Mouse (Mus musculus) adrenal gland, postnatal 10 days (tissue): ENCODE measurements around the gene Itga3. TPM values are rescaled to one million over a fixed set of nuclear protein-coding genes. Genes with fewer than 3 reads are reported as not detected.
"Not testable (repeated sequence)": the region's sequence is repeated elsewhere in the genome, so short reads cannot be mapped to it uniquely, and the experiment has no call there.

Source experiments
- DNase-seq: peaks from one replicate; pipeline ENCODE4 v3.0.0; 2021; ENCODE audit warnings: mixed read lengths
- total RNA-seq, 2 experiments: library from RNA; stranded (reverse); gene quantifications; 2 replicates each; pipeline ENCODE4 v1.2.3; 2021

Itga3 gene
- total RNA-seq, 2 experiments from 2014 or later = 22.4 to 26.2 TPM

DNA sequence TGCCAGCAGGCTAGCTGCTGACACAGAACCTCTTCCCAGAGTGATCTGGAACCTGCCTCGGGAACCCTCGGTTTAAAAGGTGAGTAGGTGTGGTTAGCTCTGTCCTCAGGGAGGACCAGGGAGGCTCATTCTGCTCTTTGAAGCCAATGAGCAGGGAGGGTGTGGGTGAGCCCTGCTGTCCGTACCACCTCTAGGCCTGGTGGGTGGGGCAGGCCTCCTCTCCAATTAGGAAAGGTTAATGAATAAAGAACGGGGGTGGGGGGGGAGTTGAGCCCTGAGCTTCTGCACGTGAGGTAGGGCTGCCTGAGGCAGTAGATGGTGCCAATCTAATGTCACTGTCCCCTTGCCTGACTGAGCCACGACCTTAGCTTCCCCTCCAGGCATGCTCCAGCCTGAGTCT lies 43.7 kb downstream of the Itga3 start:
- DNase-seq = no peak

DNA sequence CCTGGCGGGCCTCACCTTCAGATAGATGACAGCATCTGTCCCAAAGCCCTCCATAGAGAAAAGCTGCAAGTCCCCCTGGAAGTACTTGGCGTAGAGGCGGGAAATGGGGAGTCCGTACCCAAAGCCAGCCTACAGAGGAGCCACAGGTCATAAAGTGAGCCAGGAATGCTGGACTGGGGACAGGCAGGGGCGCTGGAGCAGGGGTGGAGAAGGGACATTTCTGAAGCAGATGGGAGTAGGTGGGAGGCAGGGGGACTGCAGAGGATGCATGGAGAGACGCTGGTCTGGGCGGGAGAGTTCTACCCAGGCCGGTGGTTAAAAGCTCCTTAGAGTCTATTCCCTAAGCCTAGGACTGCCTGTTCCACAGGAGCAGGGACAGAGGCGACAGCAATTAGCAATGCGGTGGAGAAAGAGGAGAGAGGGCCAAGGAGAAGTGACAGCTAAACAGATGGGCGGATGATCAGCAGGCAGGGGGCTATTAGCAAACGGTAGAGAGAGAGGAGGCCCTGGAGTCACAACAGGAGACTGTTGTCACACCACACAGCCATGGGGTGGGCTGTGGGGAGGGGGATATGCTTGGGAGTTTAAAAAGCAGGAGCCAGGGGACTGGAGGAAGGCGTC lies 48.6 kb downstream of the Itga3 start:
- DNase-seq = no peak

DNA sequence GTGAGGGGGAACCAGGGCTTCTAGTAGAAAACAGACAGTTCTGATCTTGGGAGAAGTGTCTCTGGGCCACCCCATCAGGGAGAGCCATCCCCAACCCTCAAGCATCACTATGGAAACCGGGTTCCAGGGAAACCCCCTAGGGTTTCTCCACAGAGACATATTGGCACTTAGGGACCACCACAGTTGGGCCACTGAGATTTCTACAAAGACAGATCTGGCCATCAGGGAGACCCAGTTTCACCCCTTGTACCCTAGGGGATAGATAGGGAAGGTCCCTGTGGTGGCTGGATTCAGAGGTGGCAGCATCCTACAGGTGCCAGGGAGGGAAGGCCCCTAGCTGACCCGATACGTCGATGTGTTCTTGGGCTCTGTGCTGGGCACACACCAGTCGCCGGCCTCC lies 49.8 kb downstream of the Itga3 start:
- no peak for DNase-seq

DNA sequence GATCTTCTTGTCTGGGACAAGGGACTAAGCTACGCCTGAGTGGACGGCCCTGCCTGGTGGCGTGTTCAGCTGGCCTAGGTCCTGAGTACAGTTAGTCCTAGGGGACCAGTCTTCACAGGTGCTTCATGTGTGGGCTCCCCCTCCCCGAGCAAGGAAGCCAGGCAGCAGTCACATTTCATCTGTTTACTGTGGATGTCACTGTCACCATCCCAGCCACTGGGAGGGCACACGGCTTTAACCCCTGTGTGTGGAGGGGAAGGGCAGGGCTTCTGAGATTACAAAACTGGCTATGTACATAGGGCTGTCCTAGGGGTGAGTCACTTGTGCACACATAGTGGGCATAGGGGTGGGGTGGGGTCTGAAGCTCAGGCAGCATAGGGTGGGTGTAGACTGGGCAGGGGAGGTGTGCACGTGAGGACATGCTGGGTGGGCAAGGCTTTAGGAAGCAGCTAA lies 50.5 kb downstream of the Itga3 start:
- DNase-seq = no peak

DNA sequence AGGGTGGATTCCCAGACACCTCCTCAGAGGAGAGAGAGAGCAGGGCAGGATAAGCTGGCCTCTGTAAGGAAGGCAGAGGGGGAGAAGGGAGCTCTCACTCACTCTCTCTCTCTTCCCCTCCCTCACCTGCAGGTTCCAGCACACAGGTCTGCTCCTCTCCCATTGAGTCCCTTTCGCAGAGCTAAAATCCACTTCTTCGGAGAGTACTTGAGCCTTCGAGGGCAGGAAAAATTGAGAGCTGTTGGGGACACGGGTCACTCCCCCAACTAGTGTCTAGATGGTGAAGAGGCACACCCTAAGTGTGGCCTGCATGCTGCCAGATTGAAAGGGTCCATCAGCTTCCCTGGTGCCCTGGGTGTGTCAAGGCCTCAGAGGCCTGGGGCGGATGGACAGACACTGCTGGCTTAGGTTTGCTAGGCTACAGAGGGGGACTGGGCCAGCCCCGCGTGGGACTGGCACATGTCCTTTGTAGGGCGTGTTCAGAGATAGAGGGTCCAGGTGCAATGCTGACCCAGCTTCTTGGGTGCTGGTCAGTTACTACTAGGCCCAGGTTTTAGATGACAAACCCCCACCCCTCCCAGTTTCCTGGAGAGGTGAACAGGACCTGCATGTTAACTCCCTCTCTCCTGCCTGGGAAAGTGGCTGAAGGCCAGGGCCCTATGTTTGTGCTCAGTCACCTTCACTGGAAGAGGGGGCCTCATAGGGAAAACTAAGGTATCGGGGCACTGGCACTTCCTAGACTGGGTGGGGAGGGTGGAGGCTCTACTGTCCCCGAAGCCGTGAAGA lies 51.2 kb downstream of the Itga3 start:
- no peak for DNase-seq

DNA sequence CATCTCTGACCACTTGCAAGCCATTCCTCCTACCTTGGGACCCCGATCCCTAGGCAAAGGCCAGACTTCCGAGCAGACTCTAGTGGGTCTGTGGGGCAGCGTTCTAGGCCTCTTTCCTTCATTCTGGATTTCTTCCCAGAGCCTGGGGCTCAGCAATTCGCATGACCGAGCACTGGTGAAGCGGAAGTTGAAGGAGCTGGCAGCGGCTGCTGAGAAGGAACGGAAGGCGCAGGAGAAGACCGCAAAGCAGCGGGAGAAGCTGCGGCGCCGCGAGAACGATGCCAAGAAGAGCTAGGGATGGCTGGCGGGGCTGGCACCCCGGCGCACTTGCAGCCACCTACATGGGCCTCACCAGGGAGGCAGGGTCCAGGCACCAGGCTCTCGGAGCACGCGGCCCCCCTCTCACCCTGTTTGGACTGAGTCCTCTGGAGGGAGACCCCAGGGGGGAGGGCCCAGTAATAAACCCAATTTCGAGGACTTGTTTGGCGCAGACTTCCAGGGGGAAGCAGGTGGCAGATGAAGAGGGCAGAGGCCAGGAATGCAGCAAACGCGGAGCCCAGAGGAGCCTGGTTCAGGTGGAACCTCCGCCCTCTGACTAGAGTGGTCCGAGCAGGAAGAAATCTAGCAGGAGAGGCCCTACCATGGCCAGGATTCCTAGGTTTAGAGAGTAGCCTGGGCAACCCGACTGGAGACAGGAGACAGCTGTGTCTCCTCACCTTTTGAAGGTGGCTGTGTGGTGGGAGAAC lies 52.0 kb downstream of the Itga3 start:
- no peak for DNase-seq

DNA sequence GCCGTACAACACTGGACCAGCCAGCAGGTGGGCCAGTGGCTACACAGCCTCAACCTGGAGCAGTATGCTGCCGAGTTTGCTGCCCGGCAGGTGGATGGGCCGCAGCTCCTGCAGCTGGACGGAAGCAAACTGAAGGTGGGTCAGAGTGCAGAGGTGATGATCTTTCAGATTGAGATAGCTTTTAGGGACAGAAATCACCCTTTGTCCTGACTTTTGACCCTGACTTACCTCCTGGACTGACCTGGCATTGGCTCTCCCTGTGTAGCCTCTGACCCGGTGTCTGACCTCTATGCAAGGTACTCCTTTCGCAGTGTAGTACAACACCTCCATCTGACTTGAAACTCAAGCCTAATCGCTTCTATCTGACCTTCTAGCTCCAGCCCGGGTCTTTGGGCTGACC lies 53.1 kb downstream of the Itga3 start:
- DNase-seq = no peak

DNA sequence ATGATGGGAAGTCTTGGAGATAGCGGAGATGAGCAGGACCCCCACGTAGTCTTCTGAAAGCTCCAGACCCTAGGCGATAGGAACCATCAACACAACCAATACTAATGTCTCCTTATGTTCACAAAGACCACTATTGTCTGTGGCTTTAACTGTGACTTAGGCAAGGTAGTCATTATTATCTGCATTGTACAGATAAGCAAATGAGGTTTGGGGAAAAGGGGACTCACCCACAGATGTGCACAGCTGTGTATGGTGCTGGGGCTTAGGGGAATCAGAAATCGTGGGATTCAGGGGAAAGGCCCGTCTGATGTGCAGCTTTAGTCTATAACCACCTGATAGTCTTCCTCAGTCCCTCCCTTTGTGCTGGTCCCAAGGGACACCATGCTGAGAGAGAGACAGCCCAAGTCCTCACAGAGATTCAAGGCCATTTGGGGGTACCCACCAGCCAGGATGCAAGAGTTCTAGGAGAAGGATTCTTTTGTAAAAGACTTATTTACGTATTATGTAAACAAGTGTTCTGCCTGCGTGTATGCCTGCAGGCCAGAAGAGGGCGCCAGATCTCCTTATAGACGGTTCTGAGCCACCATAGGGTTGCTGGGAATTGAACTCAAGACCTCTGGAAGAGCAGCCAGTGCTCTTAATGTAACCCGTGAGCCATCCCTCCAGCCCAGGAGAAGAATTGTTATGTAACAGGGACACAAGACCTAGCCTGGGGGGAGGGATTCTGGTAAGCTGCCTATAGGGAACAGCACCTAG lies 54.2 kb downstream of the Itga3 start:
- DNase-seq = no peak

DNA sequence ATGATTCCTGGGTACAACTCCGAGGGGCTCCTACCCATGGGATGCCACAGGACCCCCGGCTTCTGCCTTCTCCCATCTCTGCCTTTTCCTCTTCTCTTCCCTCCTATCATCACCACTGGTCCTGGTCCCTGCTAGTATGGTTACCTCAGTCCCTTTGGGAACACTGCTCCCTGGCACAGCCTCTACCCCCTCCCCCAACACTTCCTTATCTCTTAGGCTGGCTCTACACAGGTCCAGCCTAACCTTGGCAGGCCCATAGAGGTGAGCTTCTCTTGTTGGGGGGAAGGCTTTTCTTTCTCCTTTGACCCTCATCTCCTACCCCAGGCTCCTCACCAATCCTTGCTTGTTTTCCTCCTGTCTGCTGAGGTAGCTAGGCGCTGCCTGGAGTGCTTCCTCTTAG lies 61.1 kb downstream of the Itga3 start:
- DNase-seq = no peak

DNA sequence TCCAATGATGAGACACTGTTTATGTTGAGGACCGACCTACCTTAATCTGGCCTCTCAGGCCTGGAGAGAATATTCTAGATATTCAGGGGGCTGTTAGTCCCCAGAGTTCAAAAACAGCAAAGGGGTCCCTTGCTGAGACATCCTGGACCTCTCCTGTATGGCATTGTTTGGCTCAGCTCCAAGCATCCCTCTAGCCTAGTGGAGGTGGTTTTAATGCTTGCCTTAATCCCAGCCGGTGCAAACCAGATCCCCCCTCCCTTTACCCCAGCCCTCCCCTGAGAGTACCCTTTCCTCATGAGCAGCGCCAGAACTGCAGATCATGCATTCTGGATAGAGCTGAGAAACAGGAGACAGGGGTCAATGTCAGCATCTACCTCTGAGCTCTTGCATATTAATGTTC lies 64.1 kb downstream of the Itga3 start:
- no peak for DNase-seq

DNA sequence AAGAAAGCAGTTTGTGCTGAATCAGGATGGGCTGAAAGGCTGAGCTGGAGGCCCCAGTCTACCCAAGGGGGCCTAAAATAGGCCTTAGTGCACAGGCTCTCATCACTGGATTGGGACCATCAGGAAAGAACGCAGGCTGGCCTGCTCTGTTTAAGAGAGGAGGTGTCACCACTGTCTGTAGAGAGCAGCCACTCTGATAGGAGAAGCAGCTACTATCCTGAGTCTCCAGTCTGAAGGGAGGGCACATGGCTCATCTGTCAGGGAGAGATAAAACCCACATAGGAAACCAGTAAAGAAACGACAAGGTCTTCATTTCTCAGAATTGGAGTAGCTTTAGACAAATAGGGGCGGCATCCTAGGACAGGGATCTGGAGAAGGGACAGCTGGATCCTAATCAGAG lies 64.5 kb downstream of the Itga3 start:
- DNase-seq = no peak

DNA sequence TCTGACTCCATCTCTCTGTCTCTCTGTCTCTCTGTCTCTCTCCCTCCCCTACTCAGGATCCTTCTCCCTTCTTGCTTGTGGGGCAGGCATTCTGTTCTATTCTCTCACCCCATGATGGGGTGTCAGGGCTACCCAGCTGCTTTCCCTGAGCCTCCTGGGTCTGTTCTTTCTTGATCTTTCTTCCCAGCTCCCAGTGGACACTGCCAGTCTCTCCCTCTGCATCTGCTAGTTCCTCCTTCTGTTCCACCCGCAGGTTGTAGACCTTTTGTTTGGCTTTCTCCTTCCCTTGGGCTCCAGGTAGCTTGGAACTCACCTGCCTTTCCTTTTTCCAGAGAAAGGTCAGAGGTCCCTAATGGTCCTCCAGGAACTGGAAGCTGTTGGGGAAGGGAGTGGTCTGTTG lies 65.2 kb downstream of the Itga3 start:
- DNase-seq = no peak

DNA sequence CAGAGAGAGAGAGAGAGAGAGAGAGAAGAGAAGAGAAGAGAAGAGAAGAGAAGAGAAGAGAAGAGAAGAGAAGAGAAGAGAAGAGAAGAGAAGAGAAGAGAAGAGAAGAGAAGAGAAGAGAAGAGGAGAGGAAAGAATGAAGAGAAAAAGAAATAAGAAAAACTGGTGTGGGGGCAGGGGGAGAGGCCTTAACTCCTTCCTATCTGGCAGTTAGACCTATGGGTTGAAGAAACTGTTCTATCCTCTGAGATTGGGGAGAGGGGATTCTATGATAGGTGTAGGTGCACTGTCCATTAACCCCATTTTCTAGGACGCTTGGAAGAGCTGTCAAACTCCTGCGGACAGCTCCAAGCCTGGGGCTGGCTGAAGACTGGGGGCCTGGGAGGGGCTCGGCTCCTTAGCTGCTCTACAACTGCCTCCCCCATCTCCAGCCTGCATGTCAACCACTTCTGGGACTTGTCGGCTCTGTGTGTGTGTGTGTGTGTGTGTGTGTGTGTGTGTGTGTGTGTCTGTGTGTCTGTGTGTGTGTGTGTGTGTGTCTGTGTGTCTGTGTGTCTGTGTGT lies 65.7 kb downstream of the Itga3 start:
- DNase-seq = not testable (repeated sequence)

DNA sequence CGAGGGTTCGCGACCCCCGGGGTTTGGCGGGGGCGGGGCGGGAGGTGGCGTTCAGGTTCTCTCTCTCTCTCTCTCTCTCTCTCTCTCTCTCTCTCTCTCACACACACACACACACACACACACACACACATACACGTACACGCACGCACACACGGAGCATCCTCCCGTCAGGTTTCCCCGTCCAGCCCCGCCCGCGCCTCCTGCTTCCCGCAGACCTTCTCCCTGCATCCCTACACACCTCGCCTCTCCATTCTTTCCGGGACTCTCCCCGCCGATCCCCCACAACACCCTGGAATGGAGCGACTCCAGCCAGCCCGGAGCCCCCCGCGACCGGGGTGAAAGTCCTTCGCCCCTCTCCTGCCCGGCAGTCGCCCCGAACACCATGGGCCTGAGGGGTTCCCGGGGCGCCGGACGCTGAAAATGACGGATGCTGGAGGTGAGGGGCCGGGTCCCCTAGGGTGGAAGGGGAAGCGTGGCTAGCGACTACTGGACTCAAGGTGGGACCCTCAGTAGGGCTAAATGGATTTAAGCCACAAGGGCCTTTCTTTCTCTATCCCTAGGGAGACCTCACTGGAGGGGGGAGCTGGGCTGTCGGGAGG lies 66.4 kb downstream of the Itga3 start:
- peak; percentile 45 for DNase-seq

DNA sequence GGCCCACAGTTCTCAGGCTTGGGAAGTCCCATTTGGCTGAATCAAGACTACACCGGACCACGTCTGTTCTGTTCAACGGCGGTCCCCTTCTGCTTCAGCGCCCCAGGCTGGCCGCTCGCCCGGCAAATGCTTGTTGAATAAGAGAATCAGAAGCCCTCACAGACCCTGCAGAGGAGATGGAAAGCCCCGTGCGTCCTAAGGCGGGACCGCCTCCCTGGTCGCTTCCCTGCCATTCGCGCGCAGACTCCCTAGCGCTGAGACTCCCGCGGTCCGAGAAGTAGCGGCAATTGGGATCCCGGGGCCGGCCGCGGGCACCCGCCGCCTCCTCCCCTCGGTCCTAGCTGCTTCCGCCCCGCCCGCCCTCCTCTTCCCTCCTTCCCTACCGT lies 67.0 kb downstream of the Itga3 start, which contains the start of gene Samd14:
TSS of gene Samd14 (plus strand) at position 251 of the 386 bp plus-strand sequence.
- DNase-seq = peak; percentile 75

DNA sequence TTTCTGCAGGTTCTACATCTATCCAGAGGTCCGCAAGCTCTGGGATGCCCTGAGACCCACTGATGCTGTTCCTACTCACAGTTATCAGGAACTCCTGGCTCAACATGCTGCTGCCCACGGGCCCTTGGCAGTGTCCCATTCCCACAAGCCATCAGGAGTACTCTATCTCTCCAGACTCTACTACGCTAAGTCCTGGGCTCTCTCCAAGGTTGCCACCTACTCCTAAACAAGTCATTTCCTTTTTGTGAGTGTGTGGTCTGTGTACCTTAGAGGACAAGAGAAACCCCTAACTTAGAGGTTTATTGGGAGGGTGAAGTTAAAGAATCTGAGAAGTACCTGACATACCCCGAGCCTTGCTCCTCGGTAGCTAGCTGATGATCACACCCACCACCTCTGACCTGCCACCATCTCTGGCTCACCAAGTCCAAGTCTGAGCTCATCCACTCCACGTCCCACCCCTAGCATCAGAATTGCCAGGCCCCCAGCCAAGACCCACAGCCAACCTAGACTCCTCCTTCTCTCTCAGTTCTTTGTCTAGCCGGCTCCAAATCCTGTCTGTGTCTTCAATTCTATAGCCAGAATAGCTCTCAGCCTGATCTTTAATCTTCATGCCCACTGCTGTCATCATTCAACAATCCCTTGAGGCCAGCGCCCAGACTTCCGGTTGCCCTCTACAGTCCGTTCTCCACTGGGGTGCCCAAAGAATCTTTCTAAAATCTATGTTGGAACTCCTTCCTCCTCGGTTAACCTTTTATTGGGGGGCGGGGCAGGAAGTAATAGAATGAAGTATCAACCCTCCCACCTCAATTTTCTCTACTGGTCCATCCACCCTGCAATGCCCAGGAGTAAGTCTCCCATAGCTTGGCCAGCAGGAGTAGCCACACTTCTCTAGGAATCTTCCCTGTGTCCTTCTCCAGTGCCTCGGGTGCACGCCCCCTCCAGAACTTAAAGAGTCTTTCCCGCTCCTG lies 67.7 kb downstream of the Itga3 start:
- DNase-seq = no peak

DNA sequence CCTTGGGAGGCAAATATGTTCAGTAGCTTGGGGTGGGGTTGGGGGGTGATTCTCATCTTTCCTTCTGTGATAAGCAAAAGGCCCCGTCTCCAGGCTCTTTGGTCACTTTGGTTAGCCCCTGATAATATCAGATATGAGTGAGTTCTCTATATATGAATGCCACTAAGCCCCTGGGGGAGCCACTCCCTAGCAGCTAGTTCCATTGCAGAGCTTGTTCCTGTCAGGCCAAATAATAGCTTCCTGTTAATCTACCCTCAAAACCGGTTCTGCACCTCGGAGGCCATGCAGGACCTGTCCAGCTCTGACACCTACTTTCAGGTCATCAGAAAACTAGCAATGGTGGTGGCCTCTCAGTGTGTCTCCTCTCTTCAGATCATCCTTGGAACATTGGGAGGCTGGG lies 69.2 kb downstream of the Itga3 start:
- DNase-seq = peak; percentile 5

DNA sequence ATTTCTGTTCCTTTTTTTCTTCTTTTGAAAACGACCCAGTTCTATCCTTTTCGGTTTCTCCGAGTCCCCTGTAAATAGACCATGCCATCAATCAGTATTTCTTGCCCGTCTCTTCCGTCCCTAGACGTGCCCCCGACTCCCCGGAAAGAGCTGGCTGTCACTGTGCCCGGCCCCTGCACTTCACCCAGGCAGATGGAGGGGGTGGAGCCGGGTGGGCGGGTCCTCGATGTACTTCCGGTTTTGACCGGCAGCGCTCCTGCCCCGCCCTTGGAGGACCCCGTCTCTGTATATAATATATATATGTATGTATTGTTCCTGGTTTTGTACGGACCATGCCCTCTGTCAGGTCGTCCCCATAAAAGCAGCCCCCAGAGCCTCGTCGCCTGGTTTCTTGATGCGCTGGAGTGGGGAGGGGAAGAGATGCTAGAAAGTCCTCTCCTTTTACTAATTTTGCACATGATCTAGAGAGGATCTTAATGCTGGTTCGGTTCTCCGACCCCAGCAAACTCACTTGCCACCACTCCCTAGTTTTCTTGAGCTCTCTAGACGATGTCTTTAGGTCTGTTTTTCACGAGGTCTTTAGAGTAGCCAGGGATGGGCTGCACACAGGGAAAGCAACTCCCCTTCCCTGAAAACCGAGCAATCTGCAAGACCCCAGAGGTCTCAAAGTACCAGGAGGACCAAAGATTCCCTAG lies 69.9 kb downstream of the Itga3 start:
- peak; percentile 93 for DNase-seq

DNA sequence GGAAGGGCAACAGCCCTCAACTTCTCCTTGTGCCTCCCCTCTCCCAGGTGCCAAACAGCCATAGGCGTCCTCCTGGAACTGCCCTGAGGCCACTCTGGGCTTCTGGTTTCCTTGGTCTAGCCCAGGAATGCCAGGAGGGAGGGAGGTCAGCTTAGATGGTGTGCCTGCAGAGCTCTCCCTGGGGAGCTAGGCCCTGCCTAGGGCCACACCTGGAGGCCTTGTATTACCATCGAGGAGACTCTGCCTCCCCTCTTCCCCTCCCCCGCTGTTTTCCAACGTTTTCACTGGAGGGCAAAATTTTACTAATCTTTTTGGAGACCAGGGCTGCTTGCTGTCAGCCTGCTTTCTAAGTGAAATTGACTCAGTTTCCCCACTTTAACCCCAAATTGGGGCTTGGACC lies 70.6 kb downstream of the Itga3 start:
- peak; percentile 32 for DNase-seq

DNA sequence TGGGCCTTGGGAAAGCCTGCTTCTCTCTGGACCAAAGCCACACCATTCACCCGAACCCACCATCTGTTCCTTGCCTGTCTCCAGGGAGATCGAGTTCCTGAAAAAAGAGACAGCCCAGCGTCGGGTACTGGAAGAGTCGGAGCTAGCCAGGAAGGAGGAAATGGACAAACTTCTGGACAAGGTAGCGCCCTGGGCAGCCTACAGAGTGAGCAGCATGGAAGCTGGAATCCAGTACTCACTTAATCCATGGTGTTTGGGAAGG lies 71.7 kb downstream of the Itga3 start:
- peak; percentile 6 for DNase-seq
